In the genomic region with DNA sequence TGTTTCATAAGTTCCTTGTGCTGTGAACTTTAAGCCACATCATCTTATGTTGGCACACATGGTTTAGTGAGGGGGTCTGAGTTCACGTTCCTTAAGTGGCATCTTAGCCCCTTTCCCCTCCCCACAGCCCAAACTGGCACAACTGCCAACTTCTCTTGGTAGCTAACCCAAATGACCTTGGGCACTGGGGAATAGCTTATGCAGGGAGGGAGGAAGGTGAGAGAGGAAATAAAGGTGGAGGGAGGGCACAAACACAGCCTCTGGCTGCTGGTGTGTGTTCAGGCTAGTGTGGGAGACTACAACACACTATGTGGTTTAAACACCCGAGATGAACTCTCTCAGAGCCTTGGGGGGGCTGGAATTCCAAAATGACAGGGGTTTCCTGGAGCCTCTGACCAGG, we compare ENCODE assay signal across 27 mouse cellular contexts.
DNase-seq lines count a peak whose midpoint lies in the region; ATAC-seq and TF ChIP-seq lines count a peak whose summit lies in the region.
"Had no signal": no experiment of that assay in that cellular context is flagged by ENCODE, and none has a peak within 500 bp of the region (broad histone marks: within the 10 kb centered on the region; RNA-seq: fewer than 3 reads in every experiment).

No protein-coding gene starts in this region.

- no peak overlapping the region for H3K4me3 ChIP-seq in heart, embryonic 10.5 days
- no peak overlapping the region for H3K4me3 ChIP-seq in heart, postnatal 0 days (ENCODE audit: low read depth, low read length)
- H3K4me3 ChIP-seq in heart, embryonic 11.5 days (ENCODE audit: low read depth, low read length): no peak overlapping the region
- no peak overlapping the region for H3K4me3 ChIP-seq in embryonic facial prominence, embryonic 13.5 days
- no peak overlapping the region for H3K4me3 ChIP-seq in intestine, postnatal 0 days (ENCODE audit: low read depth, low read length)
- H3K4me3 ChIP-seq: erythroblast, embryonic 14.5 days; forebrain, embryonic 12.5 days; myocyte; neural tube, embryonic 12.5 days had no signal

- no peak for TF ChIP-seq EP300 in heart, postnatal 0 days (IDR thresholded peaks at IDR 0.05; ENCODE audit: low read depth)

- peak; percentile 24; the same call in 1 of the 2 replicates for ATAC-seq in heart, postnatal 0 days (ENCODE audit: insufficient read depth, low read depth)
- no peak for ATAC-seq in heart, embryonic 11.5 days (replicated peaks; ENCODE audit: insufficient number of reproducible peaks, low FRiP score, low TSS enrichment)
- no peak for ATAC-seq in embryonic facial prominence, embryonic 13.5 days (ENCODE audit: insufficient number of reproducible peaks, insufficient read depth, low FRiP score, low TSS enrichment, low read depth)
- ATAC-seq in intestine, postnatal 0 days: no peak

- peak overlapping the region; percentile 17; the same call in 1 of the 2 replicates for H3K27ac ChIP-seq in heart, embryonic 10.5 days
- peak overlapping the region; percentile 80 for H3K27ac ChIP-seq in heart, postnatal 0 days (ENCODE audit: low read depth)
- no peak overlapping the region for H3K27ac ChIP-seq in heart, embryonic 11.5 days (ENCODE audit: low read depth, low read length)
- 0 out of 2 replicates have a peak overlapping the region, but pooled peaks have one; percentile 24 for H3K27ac ChIP-seq in embryonic facial prominence, embryonic 13.5 days
- H3K27ac ChIP-seq in intestine, postnatal 0 days (ENCODE audit: low read depth, low read length): no peak overlapping the region
- H3K27ac ChIP-seq: forebrain, embryonic 12.5 days; hindbrain, embryonic 14.5 days; liver, embryonic 14.5 days; neural tube, embryonic 12.5 days had no signal

- no peak for DNase-seq in heart, embryonic 10.5 days (ENCODE audit: low spot score)
- no peak for DNase-seq in heart, postnatal 36 days
- peak; percentile 48 for DNase-seq in heart, postnatal 0 days (ENCODE audit: low spot score)
- peak; percentile 45 for DNase-seq in kidney, adult 9 months
- DNase-seq in kidney, postnatal 4 days: no peak
- DNase-seq: adrenal gland, postnatal 25 days; B cell, adult 2 months; cerebellum, adult 11-12 months; cerebellum, adult 9-11 months; embryo, embryonic 11 days; gastrocnemius, postnatal 25 days; layer of hippocampus, adult 9-11 months; liver; right cerebral cortex, adult 18-20 months; spleen, adult 18-20 months; thymus, postnatal 14 days had no signal

- intact Hi-C loops in heart, postnatal 36 days (cut with DNase I): no loop called here

- 72% methylated on average over 2 of the region's 2 CpGs for WGBS in heart, embryonic 10.5 days
- WGBS in heart, postnatal 0 days: 36% methylated on average over 2 of the region's 2 CpGs
- WGBS in heart, embryonic 11.5 days (ENCODE audit: insufficient replicate concordance): 65% methylated on average over 2 of the region's 2 CpGs
- WGBS in embryonic facial prominence, embryonic 13.5 days: 54% methylated on average over 2 of the region's 2 CpGs
- 57% methylated on average over 2 of the region's 2 CpGs for WGBS in intestine, postnatal 0 days

- H3K9ac ChIP-seq in heart, postnatal 0 days (replicated peaks; ENCODE audit: low read depth, low read length): no peak overlapping the region
- H3K9ac ChIP-seq in heart, embryonic 11.5 days (ENCODE audit: low read depth, low read length): no peak overlapping the region
- no peak overlapping the region for H3K9ac ChIP-seq in embryonic facial prominence, embryonic 13.5 days
- H3K9ac ChIP-seq in intestine, postnatal 0 days (ENCODE audit: low read depth, low read length): no peak overlapping the region
- H3K9ac ChIP-seq: forebrain, embryonic 12.5 days; hindbrain, embryonic 14.5 days; liver, embryonic 14.5 days; lung, embryonic 14.5 days; neural tube, embryonic 12.5 days had no signal

- no peak for TF ChIP-seq CTCF in heart, postnatal 0 days (IDR thresholded peaks at IDR 0.05; ENCODE audit: low read depth)
- no peak for TF ChIP-seq CTCF in intestine, postnatal 0 days (IDR thresholded peaks at IDR 0.05; ENCODE audit: low read depth)

- H3K9me3 ChIP-seq in heart, embryonic 10.5 days: no peaks in the 10 kb centered on the region
- H3K9me3 ChIP-seq in heart, postnatal 0 days (replicated peaks; ENCODE audit: control insufficient read depth, low read length): no peaks in the 10 kb centered on the region
- no peaks in the 10 kb centered on the region for H3K9me3 ChIP-seq in heart, embryonic 11.5 days (replicated peaks; ENCODE audit: control insufficient read depth, low read length)
- H3K9me3 ChIP-seq in embryonic facial prominence, embryonic 13.5 days: no peaks in the 10 kb centered on the region
- no peaks in the 10 kb centered on the region for H3K9me3 ChIP-seq in intestine, postnatal 0 days (ENCODE audit: control insufficient read depth)
- H3K9me3 ChIP-seq: forebrain, embryonic 12.5 days; neural tube, embryonic 12.5 days had no signal

- peaks cover 33% of the 10 kb centered on the region for H3K4me1 ChIP-seq in heart, embryonic 10.5 days
- peaks cover 11% of the 10 kb centered on the region; the same call in 1 of the 2 replicates for H3K4me1 ChIP-seq in heart, postnatal 0 days (ENCODE audit: control insufficient read depth, insufficient read depth)
- peaks cover 11% of the 10 kb centered on the region for H3K4me1 ChIP-seq in heart, embryonic 11.5 days (ENCODE audit: control insufficient read depth, insufficient read depth, low read length)
- H3K4me1 ChIP-seq in embryonic facial prominence, embryonic 13.5 days: peaks cover 39% of the 10 kb centered on the region
- H3K4me1 ChIP-seq in intestine, postnatal 0 days (replicated peaks; ENCODE audit: control insufficient read depth, insufficient read depth, low read length): no peaks in the 10 kb centered on the region

- H3K27me3 ChIP-seq in heart, embryonic 10.5 days (ENCODE audit: insufficient read depth, poor library complexity, severe bottlenecking): 0 out of 2 replicates have a peak, but pooled peaks cover 14% of the 10 kb centered on the region
- H3K27me3 ChIP-seq in heart, postnatal 0 days (ENCODE audit: control insufficient read depth, insufficient read depth, low read length): no peaks in the 10 kb centered on the region
- H3K27me3 ChIP-seq in heart, embryonic 11.5 days (ENCODE audit: control insufficient read depth, insufficient read depth, low read length): no peaks in the 10 kb centered on the region
- H3K27me3 ChIP-seq in embryonic facial prominence, embryonic 13.5 days: no peaks in the 10 kb centered on the region
- no peaks in the 10 kb centered on the region for H3K27me3 ChIP-seq in intestine, postnatal 0 days (replicated peaks; ENCODE audit: control insufficient read depth, insufficient read depth, low read length)
- H3K27me3 ChIP-seq: neural tube, embryonic 12.5 days had no signal

- H3K4me2 ChIP-seq in heart, postnatal 0 days (ENCODE audit: low read depth, low read length): no peak overlapping the region
- no peak overlapping the region for H3K4me2 ChIP-seq in heart, embryonic 11.5 days
- no peak overlapping the region for H3K4me2 ChIP-seq in embryonic facial prominence, embryonic 13.5 days
- no peak overlapping the region for H3K4me2 ChIP-seq in intestine, postnatal 0 days (replicated peaks; ENCODE audit: low read depth)
- H3K4me2 ChIP-seq: forebrain, embryonic 12.5 days; hindbrain, embryonic 14.5 days; lung, embryonic 14.5 days; midbrain, embryonic 11.5 days; neural tube, embryonic 12.5 days had no signal

- no peaks in the 10 kb centered on the region for H3K36me3 ChIP-seq in heart, embryonic 10.5 days
- H3K36me3 ChIP-seq in heart, postnatal 0 days (replicated peaks; ENCODE audit: control insufficient read depth, insufficient read depth, low read length): no peaks in the 10 kb centered on the region
- H3K36me3 ChIP-seq in heart, embryonic 11.5 days (ENCODE audit: control insufficient read depth, insufficient read depth, low read length): no peaks in the 10 kb centered on the region
- no peaks in the 10 kb centered on the region for H3K36me3 ChIP-seq in embryonic facial prominence, embryonic 13.5 days
- no peaks in the 10 kb centered on the region for H3K36me3 ChIP-seq in intestine, postnatal 0 days (ENCODE audit: control insufficient read depth, insufficient read depth)
- H3K36me3 ChIP-seq: forebrain, embryonic 12.5 days; neural tube, embryonic 12.5 days had no signal

Comparison
In these comparisons a context has a peak if more than half of its experiments do, and no peak if none do; other contexts are left out.
1. DNase-seq: peak in heart, postnatal 0 days (single experiment) and kidney, adult 9 months (single experiment); none in heart, embryonic 10.5 days (single experiment), heart, postnatal 36 days (0 of 2) and kidney, postnatal 4 days (0 of 2).
2. H3K27ac ChIP-seq: peak in heart, embryonic 10.5 days (single experiment), heart, postnatal 0 days (single experiment) and embryonic facial prominence, embryonic 13.5 days (single experiment); none in heart, embryonic 11.5 days (single experiment) and intestine, postnatal 0 days (single experiment).